8 mouse cellular contexts compared by ENCODE assay signal in genomic region chr1:156939251-156940141, GRCm38 (mm10). TPM values are rescaled to one million over a fixed set of nuclear protein-coding genes. Genes with fewer than 3 reads are reported as not detected.
A peak's percentile ranks its signal among the peaks of the same experiment; 100 is the strongest.
DNase-seq lines count a peak whose midpoint lies in the region; ATAC-seq lines count a peak whose summit lies in the region.

Gene Ralgps2, minus strand, starts transcription at chr1:156939626.

- peaks cover 4% of the 10 kb centered on the region; the same call in 1 of the 2 replicates for H3K4me1 ChIP-seq in brown adipose tissue, adult 24 weeks (ENCODE audit: control insufficient read depth, insufficient read depth, insufficient read length, low read length)
- H3K4me1 ChIP-seq in forebrain, embryonic 14.5 days (ENCODE audit: control insufficient read depth, insufficient read depth, low read length): peaks cover 12% of the 10 kb centered on the region; the same call in 1 of the 2 replicates
- peaks cover 10% of the 10 kb centered on the region for H3K4me1 ChIP-seq in lung, embryonic 16.5 days (replicated peaks; ENCODE audit: control insufficient read depth, insufficient read depth, low read length)

- no peak within 1 kb of the TSS for H3K27ac ChIP-seq in brown adipose tissue, adult 24 weeks (replicated peaks; ENCODE audit: low read depth, low read length)
- H3K27ac ChIP-seq in forebrain, embryonic 14.5 days (ENCODE audit: low read depth, low read length): peak within 1 kb of the TSS; percentile 98
- H3K27ac ChIP-seq in lung, embryonic 16.5 days (ENCODE audit: low read length): peak within 1 kb of the TSS; percentile 80

- peak; percentile 62 for DNase-seq in ES-CJ7 (ENCODE audit: low read depth, low spot score)
- DNase-seq in forebrain, embryonic 14.5 days (ENCODE audit: low spot score): peak; percentile 87
- DNase-seq in layer of hippocampus, adult 9-11 months: peak; percentile 59
- DNase-seq in ovary, adult 18-20 months (ENCODE audit: low spot score): peak; percentile 45
- peak; percentile 68 to 76 for DNase-seq in thymus, postnatal 10 days (ENCODE audit: low spot score in 2 of 2)

- peak within 1 kb of the TSS; percentile 66 for H3K4me3 ChIP-seq in brown adipose tissue, adult 24 weeks (ENCODE audit: insufficient read depth, low read depth, low read length)
- peak within 1 kb of the TSS; percentile 90 for H3K4me3 ChIP-seq in forebrain, embryonic 14.5 days (ENCODE audit: low read depth, low read length)
- peak within 1 kb of the TSS; percentile 93 for H3K4me3 ChIP-seq in lung, embryonic 16.5 days (ENCODE audit: low read length)

- peak within 1 kb of the TSS; percentile 83 for H3K4me2 ChIP-seq in forebrain, embryonic 14.5 days (ENCODE audit: low read length)
- peak within 1 kb of the TSS; percentile 97 for H3K4me2 ChIP-seq in lung, embryonic 16.5 days (ENCODE audit: low read depth, low read length)

- WGBS in forebrain, embryonic 14.5 days: under 1% methylated on average over 62 of the region's 124 CpGs
- WGBS in lung, embryonic 16.5 days: under 1% methylated on average over 81 of the region's 124 CpGs

- no peaks in the 10 kb centered on the region for H3K36me3 ChIP-seq in forebrain, embryonic 14.5 days (ENCODE audit: control insufficient read depth, insufficient read depth, low read length)
- H3K36me3 ChIP-seq in lung, embryonic 16.5 days (ENCODE audit: control insufficient read depth, insufficient read depth, low read length): no peaks in the 10 kb centered on the region

- peak within 1 kb of the TSS; percentile 96 for H3K9ac ChIP-seq in forebrain, embryonic 14.5 days (ENCODE audit: low read length)
- H3K9ac ChIP-seq in lung, embryonic 16.5 days (ENCODE audit: low read length): peak within 1 kb of the TSS; percentile 90

- no peaks in the 10 kb centered on the region for H3K27me3 ChIP-seq in forebrain, embryonic 14.5 days (replicated peaks; ENCODE audit: control insufficient read depth, insufficient read depth, low read length)
- H3K27me3 ChIP-seq in lung, embryonic 16.5 days (ENCODE audit: control insufficient read depth, insufficient read depth, low read depth, low read length): no peaks in the 10 kb centered on the region

- peak; percentile 85 for ATAC-seq in forebrain, embryonic 14.5 days
- ATAC-seq in hematopoietic stem cell, adult 5-6 weeks (replicated peaks in 1 of 2; ENCODE audit: insufficient read depth in 1 of 2, low FRiP score in 2 of 2, low TSS enrichment in 1 of 2, low read depth in 1 of 2, poor library complexity in 2 of 2, severe bottlenecking in 2 of 2): peak; percentile 51 to 58
- peak; percentile 91 for ATAC-seq in lung, embryonic 16.5 days (ENCODE audit: low read depth)

- no peaks in the 10 kb centered on the region for H3K9me3 ChIP-seq in forebrain, embryonic 14.5 days (replicated peaks; ENCODE audit: control insufficient read depth, low read length)
- no peaks in the 10 kb centered on the region for H3K9me3 ChIP-seq in lung, embryonic 16.5 days (ENCODE audit: control insufficient read depth, low read length)

RNA-seq across cellular contexts. Expression of gene Ralgps2, which starts in this region (rescaled TPM):
- 3.0 and 4.4 TPM in 2 replicates for polyA plus RNA-seq in brown adipose tissue, adult 24 weeks (2012; ENCODE audit: insufficient read depth, insufficient read length, missing spikeins)
- polyA plus RNA-seq in forebrain, embryonic 14.5 days (2014; fragmentation: Nextera tagmentation; extraction: Ambion mirVana): 93.0 and 112 TPM in 2 replicates
- total RNA-seq in hematopoietic stem cell, adult 5-6 weeks (2017): 43.3 and 45.3 TPM in 2 replicates
- polyA plus RNA-seq in lung, embryonic 16.5 days (2015; fragmentation: Nextera tagmentation; extraction: Ambion mirVana): 68.8 and 75.8 TPM in 2 replicates

Comparison
In these comparisons a context has a peak if more than half of its experiments do, and no peak if none do; other contexts are left out.
1. RNA of gene Ralgps2 (polyA plus RNA-seq): 93.0 to 112 TPM in forebrain, embryonic 14.5 days and 68.8 to 75.8 TPM in lung, embryonic 16.5 days; 3.0 to 4.4 TPM in brown adipose tissue, adult 24 weeks; every median in the first group is over 10 times any median in the second.
2. Peak in every context shown above with its lines, with median percentiles within 50 percentile points of each other: DNase-seq, H3K4me3 ChIP-seq and ATAC-seq.